ENCODE assay signal across 18 mouse cellular contexts in genomic region chr10:118000591-118000990, GRCm38 (mm10).
"Had no signal": no experiment of that assay in that cellular context is flagged by ENCODE, and none has a peak within 500 bp of the region (broad histone marks: within the 10 kb centered on the region; RNA-seq: fewer than 3 reads in every experiment).

No protein-coding gene starts in this region.

- H3K36me3 ChIP-seq: midbrain, embryonic 10.5 days; midbrain, embryonic 12.5 days; neural tube, embryonic 13.5 days; neural tube, embryonic 15.5 days had no signal

- H3K9me3 ChIP-seq: midbrain, embryonic 10.5 days; midbrain, embryonic 12.5 days; neural tube, embryonic 13.5 days; neural tube, embryonic 15.5 days had no signal

- DNase-seq: lung, adult 18-20 months; lung, embryonic 14.5 days; lung, postnatal 10 days; lung, postnatal 4 days; midbrain, embryonic 14.5 days; right cerebral cortex, adult 18-20 months; right cerebral cortex, postnatal 14 days; right cerebral cortex, postnatal 4 days; spleen, adult 18-20 months; thymus, adult 2 months; thymus, postnatal 36 days had no signal

- H3K9ac ChIP-seq: liver, embryonic 14.5 days; lung, embryonic 14.5 days; midbrain, embryonic 12.5 days; neural tube, embryonic 13.5 days; neural tube, embryonic 15.5 days had no signal

- H3K4me3 ChIP-seq: midbrain, embryonic 10.5 days; midbrain, embryonic 12.5 days; myocyte; neural tube, embryonic 13.5 days; neural tube, embryonic 15.5 days had no signal

- H3K27ac ChIP-seq: liver, embryonic 14.5 days; midbrain, embryonic 10.5 days; midbrain, embryonic 12.5 days; neural tube, embryonic 13.5 days; neural tube, embryonic 15.5 days had no signal

- ATAC-seq: midbrain, embryonic 16.5 days had no signal

- H3K27me3 ChIP-seq: neural tube, embryonic 13.5 days; neural tube, embryonic 15.5 days had no signal

- H3K4me2 ChIP-seq: lung, embryonic 14.5 days; midbrain, embryonic 12.5 days; neural tube, embryonic 13.5 days; neural tube, embryonic 15.5 days had no signal
